In the genomic region with DNA sequence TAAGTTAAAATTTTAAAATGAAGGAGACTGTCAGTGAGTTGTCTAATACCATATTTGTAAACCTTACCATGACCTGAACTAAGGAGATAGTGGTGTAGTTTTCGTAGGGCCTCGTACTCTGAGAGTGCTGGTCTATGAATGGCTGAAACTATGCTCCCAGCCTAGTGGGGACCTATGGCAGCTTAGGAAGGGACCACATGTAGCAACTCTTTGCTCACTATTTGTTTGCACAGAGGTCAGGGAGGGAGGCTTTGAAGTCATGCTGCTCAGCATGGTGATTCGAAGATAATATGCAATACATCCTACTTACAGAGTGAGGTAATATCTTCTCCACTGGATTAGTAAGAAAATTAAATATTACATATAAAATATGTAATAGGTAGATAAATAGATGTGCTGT, we compare ENCODE assay signal across 15 mouse cellular contexts.
"Had no signal": no experiment of that assay in that cellular context is flagged by ENCODE, and none has a peak within 500 bp of the region (broad histone marks: within the 10 kb centered on the region; RNA-seq: fewer than 3 reads in every experiment).

No protein-coding gene starts in this region.

- H3K4me1 ChIP-seq: neural tube, embryonic 15.5 days; stomach, embryonic 15.5 days had no signal

- H3K9ac ChIP-seq: neural tube, embryonic 15.5 days; stomach, embryonic 15.5 days had no signal

- H3K27me3 ChIP-seq: neural tube, embryonic 15.5 days; stomach, embryonic 15.5 days had no signal

- H3K27ac ChIP-seq: neural tube, embryonic 15.5 days; stomach, embryonic 15.5 days; stomach, postnatal 0 days had no signal

- H3K4me3 ChIP-seq: neural tube, embryonic 15.5 days; stomach, embryonic 15.5 days had no signal

- DNase-seq: retina, postnatal 1 day; right cerebral cortex, adult 18-20 months; right cerebral cortex, postnatal 14 days; right cerebral cortex, postnatal 25 days; right cerebral cortex, postnatal 4 days; spleen, adult 18-20 months; thymus, adult 18-20 months; thymus, adult 2 months; thymus, postnatal 14 days; thymus, postnatal 25 days; thymus, postnatal 36 days; thymus, postnatal 4 days had no signal

- H3K4me2 ChIP-seq: neural tube, embryonic 15.5 days; stomach, embryonic 15.5 days had no signal

- H3K9me3 ChIP-seq: neural tube, embryonic 15.5 days; stomach, embryonic 15.5 days had no signal
